Mouse (Mus musculus) ES-E14 (cell line): ENCODE data around the gene Ift20. TPM values are rescaled to one million over a fixed set of nuclear protein-coding genes. Genes with fewer than 3 reads are reported as not detected.
"Not testable (repeated sequence)": the region's sequence is repeated elsewhere in the genome, so short reads cannot be mapped to it uniquely, and the experiment has no call there.

ENCODE experiments used
- DNase-seq: peaks from one replicate; pipeline ENCODE4 v3.0.0-alpha.2; 2013; ENCODE audit warnings: low read depth, low spot score
- H3K27ac ChIP-seq: 2 replicates; pipeline ENCODE4 v1.5.1; 2012; ENCODE audit warnings: low read depth, mild to moderate bottlenecking, low read length, moderate library complexity, mixed read lengths; ENCODE audit not compliant: poor library complexity, insufficient read depth, severe bottlenecking
- H3K36me3 ChIP-seq: 2 replicates; pipeline ENCODE4 v1.6.1; 2012; ENCODE audit warnings: mild to moderate bottlenecking, low read length, moderate library complexity, mixed read lengths; ENCODE audit not compliant: control insufficient read depth, poor library complexity, insufficient read depth, severe bottlenecking
- H3K4me1 ChIP-seq, 2 experiments: fragments of 150-350 bp in 1 of 2; sonication (generic) in 1 of 2; 2 replicates each; pipeline ENCODE4 v1.6.1; 2012; ENCODE audit warnings: low read length in 2 of 2, mild to moderate bottlenecking in 1 of 2, mixed read lengths in 1 of 2; ENCODE audit not compliant: control insufficient read depth in 2 of 2, insufficient read depth in 2 of 2, poor library complexity in 1 of 2
- H3K4me3 ChIP-seq, 2 experiments: fragments of 150-350 bp in 1 of 2; sonication (generic) in 1 of 2; 2 replicates each; pipeline ENCODE4 v1.5.1; 2012; ENCODE audit warnings: low read length in 2 of 2, low read depth in 1 of 2, mild to moderate bottlenecking in 1 of 2, mixed read lengths in 1 of 2; ENCODE audit not compliant: insufficient read depth in 1 of 2, poor library complexity in 1 of 2, severe bottlenecking in 1 of 2
- H3K9ac ChIP-seq: 2 replicates; pipeline ENCODE4 v1.6.1; 2012; ENCODE audit warnings: low read depth, mild to moderate bottlenecking, low read length, mixed read lengths; ENCODE audit not compliant: poor library complexity, insufficient read depth, severe bottlenecking
- H3K9me3 ChIP-seq: fragments of 150-350 bp; sonication (generic); 2 replicates; pipeline ENCODE4 v1.6.1; 2012; ENCODE audit warnings: low read depth, mild to moderate bottlenecking, low read length; ENCODE audit not compliant: control insufficient read depth, insufficient read depth
- CHD2 ChIP-seq: IDR thresholded peaks from 2 replicates; pipeline ENCODE4 v1.6.1; 2014; ENCODE audit warnings: mild to moderate bottlenecking, low read depth, low read length, inconsistent platforms
- HCFC1 ChIP-seq: IDR thresholded peaks from 2 replicates; pipeline ENCODE4 v1.6.1; 2012; ENCODE audit warnings: low read length, inconsistent platforms, borderline replicate concordance; ENCODE audit not compliant: insufficient read depth
- MAFK ChIP-seq: IDR thresholded peaks from 2 replicates; pipeline ENCODE4 v1.6.1; 2014; ENCODE audit warnings: mild to moderate bottlenecking, low read depth, low read length, inconsistent platforms; ENCODE audit not compliant: insufficient read depth
- ZC3H11A ChIP-seq: IDR thresholded peaks from 2 replicates; pipeline ENCODE4 v1.6.1; 2012; ENCODE audit warnings: low read depth, mild to moderate bottlenecking, inconsistent platforms, low read length, borderline replicate concordance
- ZNF384 ChIP-seq: IDR thresholded peaks from 2 replicates; pipeline ENCODE4 v1.6.1; 2012; ENCODE audit warnings: low read depth, low read length, inconsistent platforms
- in situ Hi-C, 2 experiments: fragments of 600-800 bp; cut with MboI; formaldehyde crosslinking; loops; one replicate each; pipeline ENCODE4 v1.15.1; 2025; ENCODE audit warnings: low sequenced_read_pairs in 2 of 2, inconsistent platforms in 1 of 2; ENCODE audit not compliant: unreplicated experiment in 2 of 2
- total RNA-seq: library from RNA; depleted of rRNA; stranded (reverse); fragments of 300-350 nt; gene quantifications from 2 replicates; pipeline ENCODE4 v1.2.3, GENCODE M21; 2012; rRNA removed

Ift20 gene
- total RNA-seq, 1 experiment = 59.2 TPM

DNA sequence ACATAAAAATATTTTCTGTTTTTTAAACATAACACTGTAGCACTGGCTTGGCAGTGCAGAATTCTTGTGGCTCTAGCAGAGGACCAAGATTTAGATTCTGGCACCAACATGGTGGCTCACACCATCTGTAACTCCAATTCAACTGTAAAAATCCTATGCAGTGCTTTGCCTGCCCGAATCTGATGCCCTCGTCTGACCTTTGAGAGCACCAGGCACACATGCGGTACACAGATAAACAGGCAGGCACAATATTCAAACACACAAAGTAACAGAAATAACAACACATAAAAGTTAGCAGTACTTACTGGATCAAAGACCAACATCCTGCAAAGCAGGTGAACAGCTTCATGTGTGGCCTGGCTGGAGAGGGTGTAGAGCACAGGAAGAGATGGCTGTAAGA lies 38.4 kb downstream of the Ift20 start:
- TF ChIP-seq ZNF384 (no peak), HCFC1 (no peak), MAFK (no peak), ZC3H11A (no peak), CHD2 (no peak)
- H3K9me3 ChIP-seq = no peaks in the 10 kb centered on the region
- peaks cover 15% of the 10 kb centered on the region; the same call in 1 of the 2 replicates for H3K36me3 ChIP-seq
- no peak for DNase-seq
- no peaks in the 10 kb centered on the region for H3K4me1 ChIP-seq
- in situ Hi-C loops = no loop called here
- no peak overlapping the region for H3K9ac ChIP-seq
- H3K27ac ChIP-seq = no peak overlapping the region
- no peak overlapping the region for H3K4me3 ChIP-seq

DNA sequence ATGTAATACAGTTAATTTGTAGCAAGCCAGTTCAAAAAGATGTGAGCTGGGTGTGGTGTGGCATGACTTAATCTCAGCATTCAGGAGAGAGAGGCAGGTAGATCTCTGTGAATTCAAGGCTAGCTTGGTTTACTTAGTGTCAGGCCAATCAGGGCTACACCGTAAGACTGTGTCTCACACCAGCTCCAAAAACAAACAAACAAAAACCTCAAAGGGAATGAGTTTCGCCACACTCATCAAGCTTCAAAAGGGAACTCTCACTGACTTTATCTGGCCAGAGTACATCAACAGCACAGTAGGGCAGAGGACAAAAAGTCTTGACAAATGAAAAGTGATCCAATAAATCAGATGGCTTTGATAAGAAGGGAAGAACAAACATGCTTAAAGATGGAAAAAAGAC lies 38.8 kb downstream of the Ift20 start:
- Histone ChIP-seq H3K4me1 (no peaks in the 10 kb centered on the region), H3K27ac (no peak overlapping the region), H3K36me3 (peaks cover 13% of the 10 kb centered on the region; the same call in 1 of the 2 replicates), H3K9ac (no peak overlapping the region), H3K9me3 (no peaks in the 10 kb centered on the region), H3K4me3 (no peak overlapping the region)
- TF ChIP-seq ZNF384 (no peak), HCFC1 (no peak), CHD2 (no peak), ZC3H11A (no peak), MAFK (no peak)
- no peak for DNase-seq
- in situ Hi-C loops = no loop called here

- in situ Hi-C loops = loop anchor here (10.0 kb wide), 1 partner anchor 242 kb away; the partner anchor contains the start of gene Lyrm9 (in 2 of the 2)
- TF ChIP-seq MAFK = no peak
- no peak for TF ChIP-seq ZNF384
- Histone ChIP-seq H3K36me3 (peaks cover 5% of the 10 kb centered on the region), H3K9ac (no peak overlapping the region), H3K4me1 (no peaks in the 10 kb centered on the region), H3K27ac (no peak overlapping the region), H3K4me3 (no peak overlapping the region), H3K9me3 (no peaks in the 10 kb centered on the region)
- no peak for DNase-seq
Observed at GRCm38 (mm10) chr11:78582848-78583247, 46.7 kb downstream of the Ift20 start.

DNA sequence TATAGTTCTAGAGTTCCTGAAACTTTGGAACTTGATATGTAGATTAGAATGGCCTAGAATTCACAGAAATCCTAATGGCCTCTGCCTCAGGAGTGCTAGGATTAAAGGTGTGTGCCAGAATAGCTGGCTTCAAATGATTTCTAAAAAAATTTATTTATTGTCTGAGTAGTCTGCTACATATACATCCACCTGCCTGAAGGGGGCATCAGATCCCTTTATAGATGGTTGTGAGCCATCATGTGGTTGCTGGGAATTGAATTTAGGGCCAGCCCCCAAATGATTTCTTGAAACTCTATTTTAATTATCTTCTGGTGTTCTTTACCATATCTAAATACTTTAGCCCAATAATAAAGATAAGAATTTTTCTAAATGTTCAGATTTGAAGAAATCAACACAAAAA lies 49.9 kb downstream of the Ift20 start:
- peaks cover 3% of the 10 kb centered on the region; the same call in 1 of the 2 replicates for H3K36me3 ChIP-seq
- H3K27ac ChIP-seq = no peak overlapping the region
- in situ Hi-C loops = loop anchor here (10.0 kb wide), 1 partner anchor 239 kb away; the partner anchor contains the start of gene Lyrm9 (in 2 of the 2)
- TF ChIP-seq ZNF384 (no peak), MAFK (no peak), CHD2 (no peak), HCFC1 (no peak), ZC3H11A (no peak)
- no peak overlapping the region for H3K4me3 ChIP-seq
- no peak overlapping the region for H3K9ac ChIP-seq
- no peaks in the 10 kb centered on the region for H3K9me3 ChIP-seq
- peak; percentile 16 for DNase-seq
- no peaks in the 10 kb centered on the region for H3K4me1 ChIP-seq

GRCm38 (mm10) chr11:78587677-78588076 lies 51.5 kb downstream of the Ift20 start:
- not testable (repeated sequence) for DNase-seq, H3K36me3 ChIP-seq, H3K9ac ChIP-seq, H3K9me3 ChIP-seq, H3K27ac ChIP-seq, H3K4me3 ChIP-seq, H3K4me1 ChIP-seq
- in situ Hi-C loops = loop anchor here (10.0 kb wide), 1 partner anchor 237 kb away; the partner anchor contains the start of gene Lyrm9 (in 2 of the 2)

Other genes starting within 250 kb of the Ift20 start
- gene BC030499, start 245.5 kb upstream of the Ift20 start, total RNA-seq = 2.0 TPM in 2 replicates
- 58.2 and 96.2 TPM in 2 replicates for gene Spag5, start 234.8 kb upstream of the Ift20 start, total RNA-seq
- 5.0 and 9.8 TPM in 2 replicates for gene Aldoc, start 213.4 kb upstream of the Ift20 start, total RNA-seq
- 45.7 and 78.9 TPM in 2 replicates for gene Pigs, start 207.9 kb upstream of the Ift20 start, total RNA-seq
- 22.2 and 24.5 TPM in 2 replicates for gene Unc119, start 192.9 kb upstream of the Ift20 start, total RNA-seq
- gene Foxn1, start 149.8 kb upstream of the Ift20 start, total RNA-seq = not detected in 2 replicates
- 0.13 TPM in 1 of 2 replicates, not detected in the other for gene Slc13a2, start 114.1 kb upstream of the Ift20 start, total RNA-seq
- gene Slc46a1, start 70.7 kb upstream of the Ift20 start, total RNA-seq = 21.4 and 29.0 TPM in 2 replicates
- 3.7 and 5.0 TPM in 2 replicates for gene Sarm1, start 38.6 kb upstream of the Ift20 start, total RNA-seq
- gene Vtn, start 37.3 kb upstream of the Ift20 start, total RNA-seq = 0.26 TPM in 1 of 2 replicates, not detected in the other
- 0.31 and 0.32 TPM in 2 replicates for gene Sebox, start 32.9 kb upstream of the Ift20 start, total RNA-seq
- gene Tmem199, start 24.2 kb upstream of the Ift20 start, total RNA-seq = 73.1 and 73.8 TPM in 2 replicates
- 88.3 and 88.5 TPM in 2 replicates for gene Poldip2, start 24.2 kb upstream of the Ift20 start, total RNA-seq
- gene Tnfaip1, start within 50 bp of the Ift20 start, total RNA-seq = 18.0 and 28.3 TPM in 2 replicates
- gene Tmem97, start 14.4 kb downstream of the Ift20 start, total RNA-seq = 248 and 312 TPM in 2 replicates
- gene Nlk, start 161.0 kb downstream of the Ift20 start, total RNA-seq = 20.9 and 24.7 TPM in 2 replicates
- gene Ccnq, start 215.4 kb downstream of the Ift20 start, total RNA-seq = 33.3 and 35.7 TPM in 2 replicates